Mouse (Mus musculus) heart, postnatal 10 days (tissue): ENCODE measurements at regions not wholly inside any gene's neighbourhood (a gene's known extent, or its start where the extent isn't known, plus 50 kb on each side); places are given as distances from the start of the nearest gene placed in this dataset.

ENCODE experiments used
- DNase-seq, 2 experiments: peaks; one replicate each; pipeline ENCODE4 v3.0.0; 2021
- intact Hi-C: fragments of 180-260 bp; cut with DNase I; formaldehyde crosslinking; loops from one replicate; pipeline ENCODE4 v1.15.1; 2025

DNA sequence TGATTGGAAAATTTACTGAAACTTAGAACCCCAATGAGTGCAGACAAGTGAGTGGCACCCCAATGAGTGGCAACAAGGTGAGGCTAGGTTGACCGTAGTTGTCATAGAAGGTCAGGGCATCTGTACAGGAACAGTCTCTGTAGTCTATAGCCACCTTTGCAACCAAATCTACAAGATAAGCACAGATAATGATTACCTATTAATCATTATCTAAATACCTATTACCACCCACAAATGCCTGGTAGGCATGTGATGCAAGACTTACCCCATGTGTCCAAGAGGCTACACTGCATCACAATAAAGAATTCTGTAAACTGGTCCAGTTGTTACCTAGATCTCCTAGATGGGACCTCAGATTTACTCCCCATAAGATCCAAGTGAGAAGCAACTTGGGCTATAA lies 778.7 kb downstream of the Cntnap5b start:
- DNase-seq = no peak
- intact Hi-C loops = no loop called here

DNA sequence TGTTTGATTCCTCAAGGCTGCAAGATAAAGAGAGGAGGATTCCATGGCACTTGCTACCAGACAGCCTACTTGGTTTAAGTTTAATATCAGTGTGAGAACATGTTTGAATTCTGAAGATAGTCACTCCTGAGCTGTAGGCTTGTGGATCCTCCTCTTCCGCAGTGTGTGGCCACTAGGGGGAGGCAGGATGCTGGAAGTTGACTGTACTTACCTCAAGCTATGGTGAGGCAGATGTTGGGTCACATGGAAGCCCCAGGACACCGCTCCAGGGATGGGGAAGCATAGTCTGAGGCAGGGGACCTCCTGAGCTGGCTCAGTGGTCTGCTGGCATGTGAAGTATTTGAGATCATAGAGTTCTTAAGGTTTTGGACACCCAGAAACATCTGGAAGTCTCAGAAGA lies 784.4 kb downstream of the Cntnap5b start:
- peak in 1 of 2 experiments; percentile 9 for DNase-seq
- intact Hi-C loops = no loop called here
